Mouse (Mus musculus): ENCODE results near the gene Tedc2.

The Tedc2 gene

GRCm38 (mm10) chr17:24197032-24197824, 23.4 kb downstream of the Tedc2 start:
- DNase-seq (ENCODE audit: low read depth in 1 of 2, low spot score in 2 of 2) = no peak

GRCm38 (mm10) chr17:24195349-24195748, 25.3 kb downstream of the Tedc2 start:
- DNase-seq (ENCODE audit: low read depth in 1 of 2, low spot score in 2 of 2) = no peak

- DNase-seq (ENCODE audit: low read depth in 1 of 2, low spot score in 2 of 2) = no peak
Measured at GRCm38 (mm10) chr17:24193769-24194168, 26.9 kb downstream of the Tedc2 start.

- no peak for DNase-seq (ENCODE audit: low read depth in 1 of 2, low spot score in 2 of 2)
Measured at GRCm38 (mm10) chr17:24193268-24193667, 27.4 kb downstream of the Tedc2 start.

- DNase-seq (ENCODE audit: low read depth in 1 of 2, low spot score in 2 of 2) = no peak
Measured at GRCm38 (mm10) chr17:24192848-24193247, 27.8 kb downstream of the Tedc2 start.

GRCm38 (mm10) chr17:24191481-24191880, 29.2 kb downstream of the Tedc2 start:
- no peak for DNase-seq (ENCODE audit: low read depth in 1 of 2, low spot score in 2 of 2)

- no peak for DNase-seq (ENCODE audit: low read depth in 1 of 2, low spot score in 2 of 2)
Measured at GRCm38 (mm10) chr17:24190934-24191333, 29.7 kb downstream of the Tedc2 start.

- no peak for DNase-seq (ENCODE audit: low read depth in 1 of 2, low spot score in 2 of 2)
Measured at GRCm38 (mm10) chr17:24174259-24174658, 46.4 kb downstream of the Tedc2 start.

GRCm38 (mm10) chr17:24173423-24173822, 47.2 kb downstream of the Tedc2 start:
- DNase-seq (ENCODE audit: low read depth in 1 of 2, low spot score in 2 of 2) = peak in 1 of 2 experiments; percentile 42

GRCm38 (mm10) chr17:24171738-24172137, 48.9 kb downstream of the Tedc2 start:
- DNase-seq (ENCODE audit: low read depth in 1 of 2, low spot score in 2 of 2) = peak in 1 of 2 experiments; percentile 68

- DNase-seq (ENCODE audit: low read depth in 1 of 2, low spot score in 2 of 2) = peak in 1 of 2 experiments; percentile 65
Measured at GRCm38 (mm10) chr17:24170729-24171128, 49.9 kb downstream of the Tedc2 start.

GRCm38 (mm10) chr17:24170125-24170524, 50.5 kb downstream of the Tedc2 start:
- no peak for DNase-seq (ENCODE audit: low read depth in 1 of 2, low spot score in 2 of 2)

GRCm38 (mm10) chr17:24169317-24170065, 51.2 kb downstream of the Tedc2 start, which contains the start of gene Atp6v0c:
TSS of gene Atp6v0c (minus strand) at chr17:24169702.
- DNase-seq (ENCODE audit: low read depth in 1 of 2, low spot score in 2 of 2) = peak; percentile 81 to 91

GRCm38 (mm10) chr17:24168590-24169277, 51.9 kb downstream of the Tedc2 start:
- peak in 1 of 2 experiments; percentile 68 for DNase-seq (ENCODE audit: low read depth in 1 of 2, low spot score in 2 of 2)

GRCm38 (mm10) chr17:24167891-24168505, 52.7 kb downstream of the Tedc2 start:
- DNase-seq (ENCODE audit: low read depth in 1 of 2, low spot score in 2 of 2) = no peak

- DNase-seq (ENCODE audit: low read depth in 1 of 2, low spot score in 2 of 2) = no peak
Measured at GRCm38 (mm10) chr17:24167120-24167519, 53.5 kb downstream of the Tedc2 start.

Data from monocyte, adult 2 months (primary cell).